Mouse (Mus musculus): Measurements from ENCODE around the gene Gzmk. TPM values are rescaled to one million over a fixed set of nuclear protein-coding genes. Genes with fewer than 3 reads are reported as not detected.

Gzmk gene
- total RNA-seq, 2 experiments from 2014 or later, result not detected

Other genes with a start within 250 kb of the Gzmk start
- under 1 TPM; 0.14 to 0.37 TPM for gene Ccno, start 238.1 kb downstream of the Gzmk start, total RNA-seq (2021)
- gene Mcidas, start 232.1 kb downstream of the Gzmk start, total RNA-seq (2021), result not detected
- gene Cdc20b, start 190.8 kb downstream of the Gzmk start, total RNA-seq (2021), result under 1 TPM in 1 of 2 experiments, not detected in 1; 0.17 TPM
- gene Gpx8, start 179.5 kb downstream of the Gzmk start, total RNA-seq (2021), result 10 to 100 TPM; 49.0 to 59.0 TPM
- under 1 TPM in 1 of 2 experiments, not detected in 1; 0.60 TPM for gene Gzma, start 124.9 kb downstream of the Gzmk start, total RNA-seq (2021)
- 1 to 10 TPM; 1.5 TPM for gene Esm1, start 16.2 kb downstream of the Gzmk start, total RNA-seq (2021)
- gene BC067074, start 67.3 kb upstream of the Gzmk start, total RNA-seq (2021), result 10 to 100 TPM in 1 of 2 experiments, 1 to 10 TPM in 1; 7.8 to 10.4 TPM